Mouse (Mus musculus): Measurements from ENCODE around the gene Gm15737.

DNA sequence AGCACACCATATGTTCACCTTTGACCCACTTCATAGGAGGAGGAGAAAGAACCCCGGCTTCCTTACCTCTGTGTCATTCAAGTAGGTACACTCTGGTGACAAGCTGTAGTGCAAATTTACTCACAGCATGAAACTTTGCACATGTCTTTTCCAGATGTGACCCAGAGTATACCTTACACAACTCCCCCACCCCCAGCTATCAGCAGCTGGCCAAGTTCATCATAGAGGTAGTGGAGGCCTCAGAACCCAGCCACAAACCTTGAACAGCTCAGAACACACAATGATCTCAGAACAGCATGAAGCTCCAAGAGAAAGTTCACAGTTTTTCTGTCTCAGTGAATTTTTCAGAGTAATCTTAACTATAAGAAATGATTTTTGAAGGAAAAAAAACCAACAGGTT, 22.4 kb downstream of the Gm15737 start:
- TF ChIP-seq E2F4 (IDR thresholded peaks at IDR 0.05; ENCODE audit: insufficient read depth) (no peak), TCF12 (IDR thresholded peaks at IDR 0.05; ENCODE audit: insufficient read depth, poor library complexity, severe bottlenecking) (no peak), MYOG (IDR thresholded peaks at IDR 0.05; ENCODE audit: control insufficient read depth in 1 of 3, insufficient read depth in 1 of 3, insufficient read length in 2 of 3, low read depth in 2 of 3) (no peak), MAX (IDR thresholded peaks at IDR 0.05; ENCODE audit: low read depth) (no peak), MYOD1 (IDR thresholded peaks at IDR 0.05; ENCODE audit: control insufficient read depth in 1 of 3, insufficient read length in 2 of 3, low read depth in 2 of 3) (no peak), POLR2A (IDR thresholded peaks at IDR 0.05; ENCODE audit: insufficient read length, low read depth) (no peak), CEBPB (IDR thresholded peaks at IDR 0.05; ENCODE audit: insufficient read depth, poor library complexity, severe bottlenecking) (no peak), USF1 (IDR thresholded peaks at IDR 0.05; ENCODE audit: low read depth) (no peak), SRF (IDR thresholded peaks at IDR 0.05; ENCODE audit: control insufficient read depth, insufficient read length, low read depth) (no peak), POLR2AphosphoS2 (IDR thresholded peaks at IDR 0.05; ENCODE audit: insufficient read length, low read depth) (no peak)

Measured in myocyte (in vitro differentiated cells).